Mouse (Mus musculus): Measurements from ENCODE around the gene Spag16.
"Not testable (repeated sequence)": the region's sequence is repeated elsewhere in the genome, so short reads cannot be mapped to it uniquely, and the experiment has no call there.

Spag16 gene

GRCm38 (mm10) chr1:69826806-69827703, at the start of gene Spag16:
Gene Spag16 (plus strand): TSS chr1:69826970.
- DNase-seq = peak; percentile 13

DNA sequence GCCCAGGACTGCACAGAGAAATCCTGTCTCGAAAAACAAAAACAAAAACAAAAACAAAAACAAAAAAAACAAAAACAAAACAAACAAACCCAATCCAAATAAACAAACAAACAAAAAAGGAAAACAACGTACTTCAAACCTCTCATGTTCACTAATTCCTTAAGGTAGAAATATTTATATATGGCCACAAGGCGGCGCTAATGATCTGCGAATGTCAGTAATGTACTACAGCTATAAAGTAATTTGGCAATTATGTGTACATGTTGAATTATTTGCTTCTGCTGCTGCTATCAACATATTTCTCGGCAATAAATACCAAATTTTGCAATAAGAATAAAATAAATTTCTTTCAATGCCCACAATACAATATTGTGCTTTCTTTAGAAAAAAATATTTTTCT, 41.6 kb upstream of the Spag16 start:
- peak; percentile 35 for DNase-seq

DNA sequence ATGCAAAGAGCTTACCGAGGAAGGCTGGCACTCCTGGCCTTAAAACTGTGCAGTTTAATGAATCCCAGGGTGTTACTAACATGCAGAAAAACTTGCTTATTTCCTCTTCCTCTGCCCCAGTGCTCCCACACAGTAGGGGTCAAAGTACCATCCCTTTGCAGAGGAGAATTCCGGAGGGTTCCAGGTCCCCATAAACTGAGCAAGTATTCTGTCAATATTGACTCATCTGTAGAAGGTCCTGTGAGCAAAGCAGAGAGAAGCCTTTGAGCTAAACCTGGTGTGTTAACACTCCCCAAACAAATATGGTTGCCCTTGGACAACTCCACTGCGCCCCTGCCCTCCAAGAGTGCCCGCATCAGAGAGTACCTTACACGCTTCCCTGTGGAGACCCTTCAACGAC, 40.1 kb upstream of the Spag16 start:
- DNase-seq = no peak

DNA sequence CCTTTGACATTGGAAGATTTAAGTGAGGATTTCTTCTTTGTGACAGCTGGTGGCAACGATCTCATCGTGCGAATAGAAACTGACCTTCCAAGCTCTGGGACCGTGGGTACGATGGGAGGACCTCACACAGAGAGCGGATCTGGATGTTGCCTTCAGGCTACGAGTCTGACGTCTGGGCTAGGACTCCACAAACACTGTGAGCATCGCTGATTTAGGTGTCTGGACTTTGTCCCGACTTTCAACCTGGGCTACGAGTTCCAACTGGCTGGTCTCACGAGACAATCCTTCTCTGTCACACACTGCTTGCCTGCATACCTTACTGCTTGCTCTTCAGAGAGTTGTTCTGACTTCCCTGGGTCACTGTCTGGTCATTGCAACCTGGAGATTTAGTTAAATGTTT, 39.4 kb upstream of the Spag16 start:
- no peak for DNase-seq

DNA sequence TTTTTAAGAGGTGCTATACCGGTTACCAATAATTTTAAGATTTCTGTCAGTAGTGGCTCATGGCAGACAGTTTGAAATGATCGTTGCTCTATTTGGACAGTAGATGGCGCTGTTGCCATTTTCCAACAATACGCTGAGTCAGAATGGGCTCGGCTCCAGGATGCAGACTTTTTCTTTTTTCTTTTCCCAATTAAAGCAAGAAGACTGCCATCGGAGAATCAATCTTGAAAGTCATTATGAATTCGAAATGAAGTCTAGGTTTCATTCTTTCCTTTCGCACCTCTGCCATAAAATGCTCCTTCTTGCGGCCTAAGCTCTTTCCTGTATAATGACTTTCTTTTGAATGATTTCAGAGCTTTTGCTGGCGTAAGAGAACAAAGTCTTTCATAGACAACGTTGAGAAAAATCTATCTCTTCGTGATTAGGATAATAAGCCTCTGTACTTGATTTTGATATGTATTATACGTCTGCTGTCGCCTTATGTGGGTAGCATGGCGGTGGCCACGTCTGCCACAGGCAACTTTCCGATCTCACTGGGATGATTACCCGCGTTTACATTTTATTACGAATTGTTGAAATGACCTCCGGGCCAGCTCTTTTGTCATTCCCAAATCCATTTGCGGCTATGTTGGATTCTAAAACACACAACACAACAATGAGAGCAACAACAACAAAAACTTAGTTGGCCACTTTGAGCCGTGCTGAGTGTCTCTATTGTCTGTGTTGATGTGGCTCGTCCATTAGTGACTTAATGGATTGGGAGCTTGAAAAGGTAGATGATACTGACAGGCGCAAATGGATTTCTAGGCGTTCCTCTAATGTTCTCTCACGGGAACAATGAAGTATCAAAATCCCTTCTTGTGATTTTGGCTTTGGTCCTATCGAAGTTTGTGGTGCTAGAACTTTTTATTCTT, 36.2 kb upstream of the Spag16 start:
- peak; percentile 68 for DNase-seq

DNA sequence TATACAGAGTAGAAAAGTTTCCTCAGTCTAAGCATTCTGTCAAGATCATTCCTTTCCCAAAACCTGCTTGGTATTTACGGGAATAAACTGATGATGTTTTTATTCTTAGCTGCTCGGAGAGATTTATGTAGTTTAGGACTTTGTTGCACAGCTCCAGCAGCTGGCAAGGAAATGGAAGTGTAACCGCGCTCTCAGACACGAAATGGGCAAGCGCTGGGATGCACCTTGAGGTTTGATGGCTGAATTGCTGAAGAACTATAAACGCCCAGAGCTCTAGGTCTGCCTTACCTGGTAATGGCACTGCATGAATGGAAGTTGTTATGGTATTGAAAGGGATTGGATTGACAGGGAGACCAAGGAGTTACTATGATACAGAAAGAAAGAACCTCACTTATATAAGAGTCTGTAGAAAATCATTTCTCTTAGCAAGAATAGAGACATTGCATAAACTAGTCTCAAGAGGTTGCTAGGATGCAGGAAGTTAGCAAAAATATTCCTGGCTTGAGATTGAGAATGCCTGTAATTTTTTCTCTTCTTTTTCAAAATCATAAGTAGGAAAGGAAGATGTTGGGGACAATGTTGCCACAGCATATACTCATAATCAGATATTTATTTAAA, 27.7 kb upstream of the Spag16 start:
- DNase-seq = no peak

- no peak for DNase-seq
These were observed 16.6 kb upstream of the Spag16 start for GRCm38 (mm10) chr1:69810161-69810560.

GRCm38 (mm10) chr1:69825635-69826034, 1.1 kb upstream of the Spag16 start:
- DNase-seq = not testable (repeated sequence)

- no peak for DNase-seq
These were observed 2.2 kb downstream of the Spag16 start for GRCm38 (mm10) chr1:69828872-69829479.

- no peak for DNase-seq
These were observed 3.8 kb downstream of the Spag16 start for GRCm38 (mm10) chr1:69830586-69830985.

GRCm38 (mm10) chr1:69831002-69831401, 4.2 kb downstream of the Spag16 start:
- DNase-seq = no peak

DNA sequence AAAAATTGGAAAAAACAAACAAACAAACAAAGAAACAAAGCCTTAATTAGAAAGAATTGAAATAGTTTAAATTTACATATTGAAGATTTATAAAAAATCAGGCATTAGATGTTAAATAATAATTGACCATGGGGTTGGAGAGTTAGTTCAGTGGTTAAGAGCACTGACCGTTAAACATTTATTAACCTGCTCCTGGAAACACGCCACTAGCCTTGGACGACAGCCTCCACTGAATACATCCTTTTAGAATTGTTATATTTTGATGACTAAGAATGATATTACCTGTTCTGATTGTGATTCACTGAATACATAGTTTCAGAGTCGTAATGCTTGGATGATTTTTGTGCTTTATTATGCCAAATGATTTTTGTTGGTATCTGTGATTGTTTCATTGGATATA, 6.7 kb downstream of the Spag16 start:
- not testable (repeated sequence) for DNase-seq

DNA sequence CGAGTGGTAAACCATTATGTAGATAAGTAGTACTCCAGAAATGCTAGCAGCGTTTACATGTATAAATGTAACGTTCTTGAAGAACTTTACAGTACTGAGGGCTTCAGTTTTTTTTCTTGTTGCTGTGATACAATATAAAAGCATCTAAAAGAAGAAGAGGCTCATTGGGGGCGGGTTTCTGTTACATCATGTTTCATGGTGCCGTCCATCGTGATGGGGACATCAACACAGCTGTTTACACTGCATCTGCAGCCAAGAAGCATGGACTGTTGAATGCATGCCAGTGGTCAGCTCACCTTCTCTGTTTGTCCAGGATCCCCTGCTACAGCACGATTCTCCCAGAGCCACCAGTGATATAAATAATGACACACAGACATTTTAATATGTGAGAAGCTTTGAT, 26.7 kb downstream of the Spag16 start:
- DNase-seq = no peak

GRCm38 (mm10) chr1:69867776-69868175, 41.0 kb downstream of the Spag16 start:
- no peak for DNase-seq

DNA sequence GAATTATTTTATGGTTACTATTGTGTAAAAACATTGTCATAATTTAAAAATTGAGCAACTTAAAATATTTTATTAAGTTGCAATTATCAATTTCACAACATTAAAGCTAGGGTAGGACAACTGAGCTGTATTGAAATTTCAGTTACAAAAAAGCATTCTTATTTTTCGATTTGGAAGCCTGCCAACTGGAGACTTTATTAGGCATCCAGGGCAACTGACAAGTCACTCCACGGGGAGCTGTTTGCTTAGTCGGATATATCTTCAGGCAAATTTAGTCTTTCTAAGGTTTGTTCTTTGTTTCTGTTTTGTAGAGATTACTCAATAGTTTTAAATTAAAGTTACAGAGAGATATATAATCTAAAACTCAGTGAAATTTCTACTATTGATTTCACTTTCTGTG, 129.8 kb downstream of the Spag16 start:
- no peak for DNase-seq

DNA sequence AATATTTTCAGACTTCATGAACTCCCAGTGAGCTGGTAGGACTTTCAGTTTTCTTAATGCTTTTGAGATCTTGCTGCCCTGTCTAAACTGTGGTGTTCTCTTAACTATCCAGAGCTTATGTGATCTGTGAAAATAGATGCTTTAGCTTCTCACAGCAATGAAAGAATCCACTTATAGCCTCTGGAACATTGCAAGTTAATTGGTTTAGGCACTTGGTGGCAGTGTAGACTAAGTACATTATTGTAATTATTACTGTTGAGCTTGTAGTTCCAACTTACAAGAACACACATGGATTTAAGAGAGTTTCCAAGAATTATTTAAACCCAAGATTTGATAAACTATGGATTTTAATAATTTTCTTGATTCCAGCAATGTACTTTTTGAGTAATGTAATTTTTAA, 170.1 kb downstream of the Spag16 start:
- DNase-seq = no peak

- no peak for DNase-seq
These were observed 186.2 kb downstream of the Spag16 start for GRCm38 (mm10) chr1:70012991-70013390.

- no peak for DNase-seq
These were observed 210.6 kb downstream of the Spag16 start for GRCm38 (mm10) chr1:70037384-70037783.

- DNase-seq = no peak
These were observed 240.6 kb downstream of the Spag16 start for GRCm38 (mm10) chr1:70067404-70067803.

DNA sequence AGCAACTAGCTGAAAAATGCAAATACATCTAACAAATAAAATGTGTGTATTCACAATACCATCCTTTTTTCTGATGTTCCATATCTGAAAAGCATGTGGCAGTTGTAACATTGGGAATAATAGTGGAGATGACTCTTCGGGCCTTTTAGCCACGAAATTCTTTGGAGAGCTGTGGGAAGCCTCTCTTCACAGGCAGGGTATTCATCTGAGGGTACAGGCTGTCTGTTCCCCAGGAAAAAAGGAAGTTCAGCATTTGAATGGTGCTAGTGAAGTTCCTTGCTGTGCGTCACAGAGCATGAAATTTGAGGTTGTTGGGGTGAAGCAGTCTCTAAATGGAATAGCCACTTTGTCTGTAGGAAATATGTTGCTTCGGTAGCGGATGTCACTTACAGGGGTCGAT, 246.7 kb downstream of the Spag16 start:
- no peak for DNase-seq

- no peak for DNase-seq
These were observed 252.0 kb downstream of the Spag16 start for GRCm38 (mm10) chr1:70078806-70079205.

DNA sequence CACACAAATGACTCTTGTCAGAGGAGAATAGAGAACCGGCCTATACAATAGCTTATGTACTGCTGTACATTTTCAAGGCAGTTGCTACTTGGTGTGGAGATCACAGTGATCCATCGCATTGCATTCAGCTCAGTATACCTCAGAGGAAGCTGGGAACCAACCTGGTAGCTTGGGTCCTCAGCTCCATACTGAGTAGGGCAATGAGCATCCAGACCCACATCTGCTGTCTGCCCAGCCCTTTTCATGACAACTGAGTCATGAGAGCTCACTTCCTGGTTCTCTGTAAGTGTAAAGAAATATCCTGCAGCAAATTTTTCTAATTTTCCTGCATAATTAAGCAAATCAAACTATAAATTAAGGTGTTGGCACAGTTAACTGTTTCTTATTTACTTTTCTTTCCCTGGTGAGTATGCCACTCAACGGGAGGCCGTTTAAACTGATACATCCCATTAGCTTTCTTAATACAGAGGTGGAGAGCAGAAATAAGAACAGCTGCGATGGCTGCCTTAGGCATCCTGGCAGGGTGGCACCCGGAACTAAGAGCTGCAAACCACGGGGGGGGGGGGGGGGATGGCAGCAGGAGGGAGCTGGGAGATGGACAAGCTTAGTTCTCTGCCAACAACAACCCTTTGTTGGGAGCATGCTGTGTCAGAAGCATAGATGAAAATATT, 255.6 kb downstream of the Spag16 start:
- DNase-seq = no peak
